Mouse (Mus musculus) forebrain, embryonic 13.5 days (tissue): ENCODE measurements around the gene Lrsam1. TPM values are rescaled to one million over a fixed set of nuclear protein-coding genes. Genes with fewer than 3 reads are reported as not detected.
"Not testable (repeated sequence)": the region's sequence is repeated elsewhere in the genome, so short reads cannot be mapped to it uniquely, and the experiment has no call there.

ENCODE experiments used
- ATAC-seq: fragments of 200-750 bp; cut with Nextera tagmentation; 2 replicates; pipeline ENCODE4 v1.8.0; 2017
- H3K27ac ChIP-seq: fragments of 300-500 bp; sonication (generic); 2 replicates; pipeline ENCODE4 v1.5.1; 2015; ENCODE audit warnings: inconsistent platforms, mild to moderate bottlenecking, moderate library complexity
- H3K27me3 ChIP-seq: fragments of 300-500 bp; sonication (generic); 2 replicates; pipeline ENCODE4 v1.6.1; 2015; ENCODE audit warnings: mild to moderate bottlenecking, inconsistent platforms
- H3K36me3 ChIP-seq: fragments of 300-500 bp; sonication (generic); 2 replicates; pipeline ENCODE4 v1.6.1; 2015; ENCODE audit warnings: mild to moderate bottlenecking, inconsistent platforms; ENCODE audit not compliant: poor library complexity, severe bottlenecking
- H3K4me1 ChIP-seq: fragments of 300-500 bp; sonication (generic); 2 replicates; pipeline ENCODE4 v1.6.1; 2015; ENCODE audit warnings: inconsistent platforms
- H3K4me2 ChIP-seq: fragments of 300-500 bp; sonication (generic); 2 replicates; pipeline ENCODE4 v1.6.1; 2015; ENCODE audit warnings: inconsistent platforms, mild to moderate bottlenecking, moderate library complexity
- H3K4me3 ChIP-seq: fragments of 300-500 bp; sonication (generic); 2 replicates; pipeline ENCODE4 v1.5.1; 2015; ENCODE audit warnings: mild to moderate bottlenecking, inconsistent platforms
- H3K9ac ChIP-seq: fragments of 300-500 bp; sonication (generic); 2 replicates; pipeline ENCODE4 v1.6.1; 2015; ENCODE audit warnings: mild to moderate bottlenecking, inconsistent platforms
- H3K9me3 ChIP-seq: fragments of 300-500 bp; sonication (generic); replicated peaks from 2 replicates; pipeline ENCODE4 v1.6.1; 2016; ENCODE audit warnings: inconsistent platforms
- WGBS: fragments of 180-500 bp; shearing (Covaris S2); methylation state at CpG from one replicate; pipeline ENCODE4 v1.1.7; 2015; 5-methylcytosine and 5-hydroxymethylcytosine counted together
- polyA plus RNA-seq: library from polyadenylated mRNA; unstranded; fragments of >200 nt; fragmentation: Nextera tagmentation; extraction: Ambion mirVana; gene quantifications from 2 replicates; pipeline ENCODE4 v1.2.1, GENCODE M21; 2015

The Lrsam1 gene
- polyA plus RNA-seq = 14.8 and 15.5 TPM in 2 replicates

DNA sequence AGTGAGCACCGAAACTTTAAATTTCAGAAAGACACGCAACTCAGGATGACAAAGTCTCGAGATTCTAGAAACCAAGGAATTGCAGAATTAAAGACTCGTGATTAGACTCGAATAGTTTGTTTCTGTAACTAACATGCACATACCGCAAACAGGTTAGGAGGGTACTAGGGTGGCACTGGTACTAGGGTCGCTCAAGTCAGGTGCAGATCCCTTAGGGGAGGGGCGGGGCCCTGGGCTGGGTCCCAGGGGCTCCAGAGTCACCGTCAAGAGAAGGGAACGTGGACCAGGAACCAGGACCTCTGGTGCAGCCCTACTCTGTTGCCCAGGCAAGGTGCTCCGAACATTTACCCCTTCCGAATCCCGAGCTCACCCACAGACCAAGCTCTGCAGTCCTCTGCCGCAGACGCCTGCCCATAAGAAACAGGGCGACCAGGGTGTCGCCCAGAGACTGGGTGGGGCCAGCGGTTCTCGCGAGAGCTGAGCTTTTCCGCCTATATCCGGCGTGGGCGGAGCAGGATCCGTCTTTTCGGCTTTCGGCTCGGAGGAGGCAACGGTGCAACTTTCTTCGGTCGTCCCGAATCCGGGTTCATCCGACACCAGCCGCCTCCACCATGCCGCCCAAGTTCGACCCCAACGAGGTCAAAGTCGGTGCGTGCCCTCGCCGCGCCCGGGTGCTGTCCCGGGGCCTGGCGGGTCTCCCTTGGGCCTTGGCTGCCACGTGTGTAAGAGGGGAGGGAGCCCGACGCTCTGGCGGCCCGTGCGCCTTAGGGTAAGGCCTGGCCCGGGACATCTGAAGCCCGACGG lies at the start of gene Lrsam1, which contains the start of gene Rpl12:
Gene Lrsam1 (minus strand): TSS at position 423 of the 804 bp plus-strand sequence.
Gene Rpl12 (plus strand): TSS at position 368 of the 804 bp plus-strand sequence.
- Histone ChIP-seq H3K36me3 (peaks cover 42% of the 10 kb centered on the region), H3K4me2 (peak within 1 kb of the TSS; percentile 95), H3K4me1 (peaks cover 39% of the 10 kb centered on the region), H3K9me3 (no peaks in the 10 kb centered on the region), H3K27ac (peak within 1 kb of the TSS; percentile 71), H3K4me3 (peak within 1 kb of the TSS; percentile 75), H3K9ac (peak within 1 kb of the TSS; percentile 97), H3K27me3 (no peaks in the 10 kb centered on the region)
- 3% methylated on average over 55 of the region's 55 CpGs for WGBS
- peak; percentile 96 for ATAC-seq

DNA sequence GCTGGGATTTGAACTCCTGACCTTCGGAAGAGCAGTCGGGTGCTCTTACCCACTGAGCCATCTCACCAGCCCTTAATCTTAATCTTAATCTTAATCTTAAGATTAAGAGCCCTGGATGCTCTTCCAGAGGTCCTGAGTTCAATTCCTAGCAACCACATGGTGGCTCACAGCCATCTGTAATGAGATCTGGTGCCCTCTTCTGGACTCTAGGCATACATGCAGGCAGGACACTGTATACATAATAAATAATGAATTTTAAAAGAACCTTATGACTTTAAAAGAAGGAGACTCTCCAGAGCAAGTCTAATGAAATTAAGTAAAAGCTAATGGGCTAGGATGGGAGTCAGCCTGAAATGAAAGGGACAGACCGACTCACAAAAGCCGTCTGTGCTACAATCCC lies 47.6 kb upstream of the Lrsam1 start:
- H3K4me3 ChIP-seq, H3K36me3 ChIP-seq, H3K27me3 ChIP-seq, ATAC-seq, H3K4me2 ChIP-seq, H3K27ac ChIP-seq, H3K9ac ChIP-seq, H3K9me3 ChIP-seq, H3K4me1 ChIP-seq: not testable (repeated sequence)
- 83% methylated on average over 4 of the region's 4 CpGs for WGBS

DNA sequence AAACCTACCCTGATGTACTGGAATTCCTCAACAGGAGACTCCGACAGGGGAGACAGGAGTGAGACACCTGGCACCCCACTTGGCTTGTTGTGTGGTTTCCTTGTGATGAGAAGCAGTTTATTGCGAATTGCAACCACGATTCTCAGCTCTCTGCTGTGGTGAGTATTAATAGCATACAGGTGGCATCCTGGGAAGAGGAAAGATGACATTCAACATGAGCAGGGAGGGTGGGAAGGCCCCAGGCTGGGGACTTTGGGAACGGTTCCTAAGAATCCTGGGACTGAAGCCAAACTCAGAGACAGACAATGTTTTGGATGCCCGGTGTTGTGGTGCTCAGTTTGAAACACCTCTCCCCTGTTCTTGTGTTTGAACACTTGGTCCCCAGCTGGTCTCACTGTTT lies 43.6 kb upstream of the Lrsam1 start:
- H3K9ac ChIP-seq = no peak overlapping the region
- H3K4me3 ChIP-seq = no peak overlapping the region
- no peak for ATAC-seq
- H3K36me3 ChIP-seq = 0 out of 2 replicates have a peak, but pooled peaks cover 8% of the 10 kb centered on the region
- 66% methylated on average over 5 of the region's 5 CpGs for WGBS
- no peaks in the 10 kb centered on the region for H3K27me3 ChIP-seq
- no peak overlapping the region for H3K4me2 ChIP-seq
- no peaks in the 10 kb centered on the region for H3K4me1 ChIP-seq
- no peak overlapping the region for H3K27ac ChIP-seq
- no peaks in the 10 kb centered on the region for H3K9me3 ChIP-seq

DNA sequence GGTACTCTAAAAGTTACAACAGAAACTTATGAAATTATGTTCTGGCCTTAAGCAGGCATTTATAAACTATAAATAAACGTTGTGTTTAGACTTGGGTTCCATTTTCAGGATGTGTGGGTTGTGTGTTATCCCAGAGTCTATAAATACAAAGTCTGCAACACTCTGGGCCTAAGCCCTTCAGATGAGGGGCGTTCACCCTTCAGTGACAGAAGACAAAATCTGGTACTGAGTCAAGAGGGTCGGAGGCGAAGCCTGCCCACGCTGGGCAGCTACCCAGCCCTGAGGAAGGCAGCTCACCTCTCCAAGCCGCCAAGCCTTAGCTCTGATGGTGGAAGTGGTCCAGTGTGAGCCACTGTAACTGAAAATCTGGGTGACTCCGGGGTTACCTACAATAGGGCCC lies 40.7 kb upstream of the Lrsam1 start:
- H3K36me3 ChIP-seq = 0 out of 2 replicates have a peak, but pooled peaks cover 8% of the 10 kb centered on the region
- H3K27me3 ChIP-seq = no peaks in the 10 kb centered on the region
- H3K4me1 ChIP-seq = no peaks in the 10 kb centered on the region
- H3K9ac ChIP-seq = no peak overlapping the region
- ATAC-seq = no peak
- no peak overlapping the region for H3K4me2 ChIP-seq
- no peak overlapping the region for H3K27ac ChIP-seq
- H3K9me3 ChIP-seq = no peaks in the 10 kb centered on the region
- no peak overlapping the region for H3K4me3 ChIP-seq
- WGBS = 90% methylated on average over 7 of the region's 7 CpGs

DNA sequence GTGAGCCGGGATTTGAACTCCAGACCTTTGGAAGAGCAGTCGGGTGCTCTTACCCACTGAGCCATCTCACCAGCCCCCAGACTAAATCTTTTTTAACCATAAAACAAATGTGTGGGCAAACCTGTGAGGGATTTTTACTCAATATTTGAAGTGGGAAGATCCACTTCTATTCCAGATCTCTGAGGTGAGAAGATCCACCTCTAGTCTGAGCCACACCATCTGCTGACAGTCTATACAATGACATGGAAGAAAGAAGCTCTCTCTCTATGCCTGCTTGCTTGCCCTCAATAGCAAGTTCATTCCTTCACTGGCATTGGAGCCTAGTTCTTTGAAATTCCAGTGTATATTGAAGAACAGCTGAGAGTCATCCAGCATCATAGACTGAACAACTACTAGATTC lies 38.3 kb upstream of the Lrsam1 start:
- Histone ChIP-seq H3K9me3 (no peaks in the 10 kb centered on the region), H3K4me1 (no peaks in the 10 kb centered on the region), H3K27me3 (no peaks in the 10 kb centered on the region), H3K4me3 (no peak overlapping the region), H3K27ac (no peak overlapping the region), H3K4me2 (no peak overlapping the region), H3K9ac (no peak overlapping the region), H3K36me3 (0 out of 2 replicates have a peak, but pooled peaks cover 3% of the 10 kb centered on the region)
- no peak for ATAC-seq
- 98% methylated on average over 2 of the region's 2 CpGs for WGBS

DNA sequence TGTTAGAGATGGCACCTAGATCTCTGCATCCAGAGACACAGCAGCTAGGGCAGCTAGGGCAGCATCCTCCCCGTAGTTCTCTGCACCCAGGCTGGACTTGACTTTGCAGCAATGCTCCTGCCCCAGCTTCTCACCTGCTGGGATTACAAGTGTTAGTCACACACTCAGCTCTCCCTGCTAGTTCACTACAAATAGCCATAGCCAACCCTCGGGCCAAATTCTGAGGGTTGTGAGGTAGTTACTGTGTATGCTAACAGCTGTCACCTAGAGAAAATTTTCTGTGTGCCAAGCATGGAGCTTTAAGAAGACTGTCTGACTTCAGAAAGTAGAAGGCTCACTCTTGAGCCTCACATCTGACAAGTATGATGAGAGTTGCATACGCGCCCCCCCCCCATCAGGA lies 36.4 kb upstream of the Lrsam1 start:
- H3K9ac ChIP-seq = no peak overlapping the region
- WGBS = 83% methylated on average over 4 of the region's 4 CpGs
- 0 out of 2 replicates have a peak, but pooled peaks cover 3% of the 10 kb centered on the region for H3K36me3 ChIP-seq
- no peaks in the 10 kb centered on the region for H3K9me3 ChIP-seq
- no peaks in the 10 kb centered on the region for H3K27me3 ChIP-seq
- no peaks in the 10 kb centered on the region for H3K4me1 ChIP-seq
- H3K27ac ChIP-seq = no peak overlapping the region
- ATAC-seq = no peak
- H3K4me3 ChIP-seq = no peak overlapping the region
- H3K4me2 ChIP-seq = no peak overlapping the region

DNA sequence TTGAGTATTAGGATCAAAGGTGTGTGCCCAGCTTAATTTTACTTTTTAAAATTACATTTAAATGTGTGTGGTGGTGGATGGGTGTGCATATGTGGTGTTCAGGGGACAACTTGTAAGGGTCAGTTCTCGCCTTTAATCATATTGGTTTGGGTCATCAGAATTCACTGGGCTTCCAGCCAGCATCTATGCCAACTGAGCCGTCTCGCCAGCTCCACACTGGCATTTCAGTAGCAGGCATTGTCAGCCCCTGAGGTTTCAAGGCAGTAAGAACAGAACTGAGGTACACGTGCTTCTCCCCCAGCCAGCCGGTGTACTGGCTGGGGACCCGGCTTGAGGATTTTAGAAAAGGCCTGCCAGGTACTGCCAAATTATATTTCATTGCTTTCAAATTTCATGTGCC lies 35.7 kb upstream of the Lrsam1 start:
- no peaks in the 10 kb centered on the region for H3K36me3 ChIP-seq
- 59% methylated on average over 6 of the region's 6 CpGs for WGBS
- H3K27me3 ChIP-seq = no peaks in the 10 kb centered on the region
- no peak overlapping the region for H3K9ac ChIP-seq
- no peak overlapping the region for H3K4me2 ChIP-seq
- no peak overlapping the region for H3K4me3 ChIP-seq
- H3K4me1 ChIP-seq = no peaks in the 10 kb centered on the region
- no peak overlapping the region for H3K27ac ChIP-seq
- H3K9me3 ChIP-seq = no peaks in the 10 kb centered on the region
- no peak for ATAC-seq

DNA sequence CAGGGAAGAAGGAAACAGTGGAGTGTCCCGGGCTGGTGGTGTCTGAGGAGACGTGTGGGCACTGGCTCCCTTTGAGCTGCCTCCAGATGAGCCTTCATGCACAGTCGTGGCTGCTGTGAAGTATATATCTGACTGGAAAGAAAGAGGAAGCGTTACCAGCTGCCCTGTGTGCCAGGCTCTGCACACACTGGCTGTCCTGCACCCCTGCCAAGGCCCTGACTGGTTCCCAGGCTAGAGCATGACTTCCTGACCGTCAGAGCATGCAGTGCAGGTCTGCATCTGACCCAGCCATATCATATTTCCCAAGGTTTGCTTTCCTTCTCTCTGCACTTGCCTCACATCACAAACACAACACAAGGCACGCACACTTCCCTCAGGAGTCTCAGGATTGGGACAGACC lies 30.7 kb upstream of the Lrsam1 start:
- Histone ChIP-seq H3K27me3 (no peaks in the 10 kb centered on the region), H3K36me3 (no peaks in the 10 kb centered on the region), H3K4me2 (no peak overlapping the region), H3K27ac (no peak overlapping the region), H3K4me1 (no peaks in the 10 kb centered on the region), H3K9me3 (no peaks in the 10 kb centered on the region), H3K9ac (no peak overlapping the region), H3K4me3 (no peak overlapping the region)
- 79% methylated on average over 6 of the region's 6 CpGs for WGBS
- ATAC-seq = no peak

DNA sequence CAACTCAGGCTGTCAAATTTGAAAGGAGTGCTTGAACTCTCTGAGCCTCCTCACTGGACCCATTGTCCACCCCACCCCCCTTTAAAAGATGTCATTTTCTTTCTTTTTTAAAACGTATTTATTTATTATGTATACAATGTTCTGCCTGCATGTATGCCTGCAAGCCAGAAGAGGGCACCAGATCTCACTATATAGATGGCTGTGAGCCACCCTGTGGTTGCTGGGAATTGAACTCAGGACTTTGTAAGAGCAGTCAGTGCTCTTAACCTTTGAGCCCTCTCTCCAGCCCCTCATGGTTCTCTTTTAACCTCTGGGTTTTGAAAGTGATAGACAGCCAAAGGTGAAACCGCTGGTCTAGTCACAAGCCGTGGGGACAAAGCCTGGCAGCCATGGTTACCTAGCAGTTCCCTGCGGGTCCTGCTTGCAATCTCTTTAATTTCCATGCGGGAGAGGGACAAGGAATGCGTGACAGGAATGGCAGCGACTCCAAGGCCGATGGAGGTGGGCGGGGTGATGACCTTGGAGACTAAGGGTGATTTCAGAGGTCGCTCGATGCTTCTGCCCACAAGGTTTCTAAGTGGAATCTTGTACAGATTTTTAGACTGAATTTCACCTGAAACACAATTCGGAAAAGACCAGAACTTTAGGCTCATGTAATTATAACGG lies 28.9 kb upstream of the Lrsam1 start:
- H3K4me3 ChIP-seq = no peak overlapping the region
- no peaks in the 10 kb centered on the region for H3K4me1 ChIP-seq
- no peak for ATAC-seq
- H3K27ac ChIP-seq = no peak overlapping the region
- no peak overlapping the region for H3K9ac ChIP-seq
- 61% methylated on average over 13 of the region's 13 CpGs for WGBS
- no peaks in the 10 kb centered on the region for H3K27me3 ChIP-seq
- no peaks in the 10 kb centered on the region for H3K36me3 ChIP-seq
- H3K9me3 ChIP-seq = no peaks in the 10 kb centered on the region
- H3K4me2 ChIP-seq = no peak overlapping the region

DNA sequence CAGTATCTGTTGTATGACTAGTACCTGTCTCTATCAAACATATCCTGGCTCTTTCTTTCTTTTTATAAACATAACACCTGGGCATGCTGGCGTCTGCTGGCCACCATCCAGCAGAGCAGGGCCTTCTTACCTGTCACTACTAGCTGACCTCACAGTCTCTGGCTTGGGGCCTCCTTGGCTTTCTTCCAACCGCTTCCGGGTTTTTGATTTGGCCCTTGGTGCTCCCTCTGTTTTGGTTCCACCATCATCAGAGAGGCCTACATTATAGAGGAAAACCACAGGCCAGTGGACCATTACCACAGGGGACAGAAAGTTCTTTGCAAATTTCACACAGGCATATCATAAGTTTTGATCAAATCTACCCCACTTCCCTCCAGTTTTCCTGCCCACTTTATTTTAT lies 28.0 kb upstream of the Lrsam1 start:
- Histone ChIP-seq H3K9me3 (no peaks in the 10 kb centered on the region), H3K4me2 (no peak overlapping the region), H3K4me3 (no peak overlapping the region), H3K9ac (no peak overlapping the region), H3K4me1 (no peaks in the 10 kb centered on the region), H3K36me3 (no peaks in the 10 kb centered on the region), H3K27ac (no peak overlapping the region), H3K27me3 (peaks cover 4% of the 10 kb centered on the region; the same call in 1 of the 2 replicates)
- no peak for ATAC-seq
- WGBS = 76% methylated on average over 3 of the region's 3 CpGs

DNA sequence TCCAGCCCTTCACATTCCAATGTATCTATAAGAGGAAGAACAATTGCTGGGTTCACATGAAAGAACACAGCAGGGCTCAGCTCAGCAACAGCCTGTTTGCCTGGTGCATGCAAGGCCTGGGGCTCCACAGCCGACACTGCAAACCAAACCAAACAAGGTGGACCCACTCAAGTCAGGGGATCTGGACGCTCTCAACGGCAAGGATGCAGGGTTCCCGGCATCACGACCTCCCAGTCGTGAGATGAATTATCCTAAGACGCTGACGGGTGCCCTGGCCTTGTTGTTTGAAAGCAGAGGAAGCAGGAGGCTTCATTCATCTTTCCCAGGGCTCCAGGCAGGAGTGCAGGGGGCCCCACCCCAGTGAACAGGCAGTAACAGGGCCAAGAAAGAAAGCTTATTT lies 24.4 kb upstream of the Lrsam1 start:
- H3K9ac ChIP-seq = no peak overlapping the region
- H3K4me1 ChIP-seq = peaks cover 15% of the 10 kb centered on the region
- no peak overlapping the region for H3K4me3 ChIP-seq
- H3K36me3 ChIP-seq = no peaks in the 10 kb centered on the region
- ATAC-seq = no peak
- peaks cover 7% of the 10 kb centered on the region for H3K27me3 ChIP-seq
- no peaks in the 10 kb centered on the region for H3K9me3 ChIP-seq
- WGBS = 74% methylated on average over 8 of the region's 8 CpGs
- no peak overlapping the region for H3K4me2 ChIP-seq
- H3K27ac ChIP-seq = no peak overlapping the region

DNA sequence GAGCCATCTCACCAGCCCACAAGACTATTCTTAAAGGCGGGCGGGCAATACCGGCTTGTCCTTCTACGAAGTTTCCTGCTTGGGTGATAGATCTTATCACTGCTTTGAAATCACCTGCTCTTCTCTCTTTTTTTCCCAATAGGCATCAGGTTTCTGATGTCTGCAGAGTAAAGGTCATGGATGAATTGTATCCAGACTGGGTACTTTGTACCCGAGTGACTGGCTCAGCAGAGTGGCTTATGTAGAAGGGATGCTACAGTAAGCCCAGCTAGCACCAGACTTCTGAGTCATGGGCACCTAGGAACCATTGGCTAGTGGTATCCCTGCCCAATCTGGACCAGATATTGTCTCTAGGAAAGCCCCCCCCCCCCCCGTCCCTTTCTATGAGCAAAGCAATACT lies 22.2 kb upstream of the Lrsam1 start:
- no peak overlapping the region for H3K4me2 ChIP-seq
- no peak for ATAC-seq
- H3K4me1 ChIP-seq = peaks cover 19% of the 10 kb centered on the region
- H3K9me3 ChIP-seq = no peaks in the 10 kb centered on the region
- H3K27me3 ChIP-seq = peaks cover 7% of the 10 kb centered on the region
- H3K9ac ChIP-seq = no peak overlapping the region
- no peak overlapping the region for H3K4me3 ChIP-seq
- 57% methylated on average over 6 of the region's 6 CpGs for WGBS
- H3K36me3 ChIP-seq = no peaks in the 10 kb centered on the region
- no peak overlapping the region for H3K27ac ChIP-seq
